Mouse (Mus musculus) Muller cell, postnatal 12 days (primary cell): ENCODE measurements at regions not wholly inside any gene's neighbourhood (a gene's known extent, or its start where the extent isn't known, plus 50 kb on each side); places are given as distances from the start of the nearest gene placed in this dataset.

Experiments used
- DNase-seq: peaks from one replicate; pipeline ENCODE4 v3.0.0-alpha.2; 2015; ENCODE audit errors: inconsistent ontology term

DNA sequence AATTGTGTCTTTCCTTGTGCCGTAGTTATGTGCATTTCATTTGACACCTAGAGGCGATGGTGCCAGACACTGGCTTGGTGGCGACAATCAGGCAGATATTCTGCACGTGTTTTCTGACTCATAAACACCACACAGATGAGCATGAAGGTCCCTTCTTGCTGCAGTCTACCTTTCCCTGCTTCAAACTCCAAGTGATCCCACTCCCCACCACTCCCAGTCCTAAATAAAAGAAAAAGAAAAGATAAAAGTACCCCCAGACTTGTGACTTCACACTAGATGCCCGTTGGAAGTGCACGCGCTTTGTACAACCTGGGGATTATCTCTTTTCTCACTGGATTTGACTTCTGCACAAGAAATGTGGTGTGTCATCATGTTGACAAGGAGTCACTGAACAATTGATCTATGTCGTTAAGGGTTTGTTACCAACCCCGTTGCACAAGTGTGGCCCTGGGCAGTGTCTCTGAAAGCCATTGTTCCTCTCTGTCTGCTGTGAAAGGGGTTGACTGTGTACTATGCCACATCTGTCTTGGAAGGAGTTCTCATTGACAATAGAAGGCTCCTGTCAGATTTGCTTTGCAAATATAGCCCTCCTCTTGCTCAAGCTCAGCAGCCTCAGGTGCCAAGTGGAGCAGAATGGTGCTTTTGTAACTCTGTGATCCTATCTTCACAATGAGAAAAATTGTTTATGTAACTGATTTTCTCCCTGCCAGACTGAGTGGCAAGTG lies 140.1 kb downstream of the Ppp4r2 start:
- no peak for DNase-seq

DNA sequence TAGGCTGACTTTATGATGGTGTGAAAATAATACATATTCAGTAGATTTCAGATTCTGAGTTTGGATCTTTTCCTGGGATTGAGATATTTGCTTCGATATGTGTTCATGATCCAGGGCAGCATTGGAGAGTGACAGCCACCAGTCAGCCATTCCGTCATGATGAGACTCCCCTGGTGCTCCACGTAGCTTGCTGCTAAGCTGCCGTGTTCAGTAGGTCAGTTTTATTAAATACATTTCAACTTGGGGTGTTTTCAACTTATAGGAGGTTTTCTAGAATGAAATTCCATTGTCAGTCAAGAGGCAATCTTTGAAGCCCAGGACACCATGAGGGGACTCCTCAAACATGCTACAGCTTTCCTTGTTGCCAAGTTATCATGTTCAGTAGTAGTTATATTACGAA lies 141.3 kb downstream of the Ppp4r2 start:
- DNase-seq, result no peak

DNA sequence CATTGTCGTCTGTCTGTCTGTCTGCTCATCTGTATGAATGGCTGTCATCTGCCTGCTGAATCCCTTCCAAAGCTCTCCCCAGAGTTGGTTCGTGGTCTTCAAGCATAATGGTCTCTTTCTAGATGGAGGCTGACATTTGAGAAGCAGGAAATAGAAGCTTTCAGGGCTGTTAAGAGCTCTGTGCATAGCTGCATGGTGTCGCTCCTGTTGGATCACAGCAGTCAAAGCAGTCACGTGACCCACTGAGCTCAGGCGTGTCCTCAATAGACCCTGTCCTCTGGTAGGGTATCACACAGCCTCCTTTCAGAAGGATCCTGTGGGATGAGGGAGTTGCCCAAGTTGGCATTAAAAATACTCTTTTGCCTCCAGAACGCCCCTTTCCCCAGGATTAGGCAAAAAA lies 142.4 kb downstream of the Ppp4r2 start:
- no peak for DNase-seq

DNA sequence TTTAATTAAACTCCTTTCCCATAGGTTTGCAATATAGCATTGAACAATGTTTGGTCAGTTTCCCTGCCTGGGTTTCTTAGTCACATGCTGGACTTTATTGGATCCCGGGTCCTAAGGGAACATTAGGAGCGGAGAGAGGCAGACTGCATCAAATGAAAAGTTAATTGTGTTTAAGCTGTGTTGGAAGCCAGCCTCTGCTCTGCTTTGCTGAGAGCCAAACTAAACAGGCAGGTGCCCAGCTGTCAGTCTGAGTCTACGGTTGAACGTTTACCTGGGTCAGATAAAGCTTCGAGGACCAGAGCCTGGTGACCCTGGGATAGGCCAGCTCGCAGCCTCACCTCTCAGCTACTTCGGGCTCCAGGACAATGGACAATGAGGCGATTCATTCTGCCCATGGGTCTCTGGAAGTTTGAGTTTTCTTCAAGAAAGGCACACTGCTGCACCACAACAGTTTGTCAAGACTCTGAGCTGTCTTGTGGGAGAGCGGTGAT lies 143.8 kb downstream of the Ppp4r2 start:
- no peak for DNase-seq

DNA sequence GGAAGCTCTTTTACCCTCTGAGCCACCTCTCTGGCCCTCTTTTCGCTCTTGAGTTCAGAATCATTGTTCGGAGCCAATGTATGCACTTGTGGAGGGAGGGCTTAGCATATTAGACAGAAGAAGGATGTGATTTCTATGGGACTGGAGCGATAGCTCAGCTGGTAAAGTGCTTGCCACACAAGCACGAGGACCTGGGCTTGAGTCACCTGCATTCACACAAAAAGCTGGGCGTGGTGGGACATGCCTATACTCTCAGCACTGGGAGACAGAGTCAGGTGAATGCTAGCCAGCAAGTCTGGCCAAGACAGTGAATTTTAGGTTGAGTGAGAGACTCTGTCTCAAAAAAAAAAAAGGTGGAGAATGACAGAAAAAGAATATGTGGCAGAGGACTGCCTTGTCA lies 144.7 kb downstream of the Ppp4r2 start:
- no peak for DNase-seq

DNA sequence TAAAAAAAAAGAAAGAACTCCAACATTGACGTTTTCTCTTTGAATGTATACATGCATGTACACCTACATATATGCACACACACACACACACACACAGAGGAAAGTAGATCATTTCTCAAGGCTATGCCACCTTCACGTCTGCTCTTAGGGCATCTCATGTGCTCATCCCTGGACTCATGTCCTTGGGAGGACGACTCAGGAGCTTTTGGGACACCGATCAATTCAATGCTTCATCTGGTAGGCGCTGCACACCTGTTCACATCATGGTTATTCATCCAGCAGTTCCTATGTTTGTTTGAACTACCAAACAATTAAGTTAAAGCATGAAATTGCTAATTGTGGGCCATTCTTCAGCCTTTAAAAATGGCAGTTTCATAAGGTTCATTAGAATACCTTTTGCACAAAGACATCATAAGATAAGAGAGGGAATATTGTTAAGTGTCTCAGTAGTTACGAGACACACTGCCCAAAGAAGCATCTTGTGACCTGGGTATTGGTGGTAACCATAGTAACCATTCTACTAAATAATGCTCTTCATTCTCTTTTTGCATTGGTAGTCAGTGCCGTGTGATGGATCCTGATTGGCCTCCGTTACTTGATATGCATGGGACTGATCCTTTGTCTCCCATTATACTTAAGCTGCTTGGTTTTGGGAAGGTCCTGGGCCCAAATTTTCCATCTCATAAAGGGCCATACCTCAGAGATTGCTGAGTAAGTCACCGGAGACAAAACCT lies 145.5 kb downstream of the Ppp4r2 start:
- DNase-seq, result no peak

DNA sequence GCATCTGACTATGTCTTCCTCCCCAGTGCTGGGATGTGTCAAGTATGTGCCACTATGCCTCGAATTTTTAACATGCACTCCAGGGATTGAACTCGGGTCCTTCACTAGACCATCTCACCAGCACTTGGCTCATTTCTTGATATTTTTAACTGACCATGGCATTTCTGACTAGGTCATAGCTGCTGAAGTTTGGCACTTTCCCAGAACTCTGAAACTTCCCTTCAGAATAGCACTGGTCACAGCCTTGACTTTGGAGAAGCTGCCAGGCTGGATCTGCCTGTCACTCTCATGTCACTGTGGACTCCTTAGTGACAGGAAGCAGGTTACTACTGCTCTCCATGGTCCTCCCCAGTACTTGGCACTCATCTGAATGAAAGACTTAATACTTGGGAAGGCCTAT lies 146.7 kb downstream of the Ppp4r2 start:
- no peak for DNase-seq

DNA sequence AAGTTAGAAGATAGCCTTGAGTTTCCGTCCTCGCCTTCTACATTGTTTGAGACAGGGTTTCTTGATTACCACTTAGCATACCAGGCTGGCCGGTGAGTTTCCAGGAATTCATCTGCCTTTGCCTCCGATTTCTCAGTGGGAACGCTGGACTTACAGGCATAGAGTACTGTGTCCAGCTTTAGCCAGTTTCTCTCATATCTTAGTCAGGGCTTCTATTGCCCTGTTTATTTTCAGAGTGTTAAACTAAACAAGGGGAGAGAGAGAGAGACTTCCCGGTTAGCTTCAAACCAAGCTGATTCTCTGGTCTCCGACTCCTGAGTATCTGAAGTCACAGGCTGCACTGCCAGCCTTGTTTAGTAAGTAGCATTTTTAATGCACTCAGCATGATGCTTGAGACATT lies 151.4 kb downstream of the Ppp4r2 start:
- DNase-seq, result no peak

DNA sequence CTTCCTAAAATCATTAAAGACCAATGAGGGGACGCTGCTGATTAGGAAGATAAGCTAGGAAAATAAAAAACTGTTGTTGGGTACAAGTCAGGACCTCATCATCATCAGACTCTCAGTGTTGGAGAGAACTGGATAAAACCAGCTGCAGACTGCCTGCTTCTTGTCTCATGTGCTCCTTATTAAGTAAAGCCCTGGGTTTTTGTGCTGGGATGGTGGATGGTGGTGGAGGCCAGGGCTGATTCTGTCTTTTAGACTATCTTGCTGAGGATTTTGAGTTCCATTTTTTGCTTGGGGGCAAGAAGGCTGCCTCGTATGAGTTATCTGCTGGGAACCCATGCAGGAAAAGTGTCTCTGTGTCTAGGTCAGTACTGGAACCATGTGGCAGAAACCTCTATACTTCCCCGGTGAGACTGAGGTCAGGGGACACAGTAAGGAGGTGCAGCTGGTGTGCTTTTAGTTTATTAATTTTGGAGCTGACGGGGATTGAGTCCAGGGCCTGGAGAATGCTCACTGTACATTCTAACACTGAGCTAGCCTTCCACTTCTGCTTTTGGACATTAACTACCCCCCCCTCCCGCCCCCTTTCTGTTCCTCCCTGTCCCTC lies 152.0 kb downstream of the Ppp4r2 start:
- DNase-seq, result no peak

DNA sequence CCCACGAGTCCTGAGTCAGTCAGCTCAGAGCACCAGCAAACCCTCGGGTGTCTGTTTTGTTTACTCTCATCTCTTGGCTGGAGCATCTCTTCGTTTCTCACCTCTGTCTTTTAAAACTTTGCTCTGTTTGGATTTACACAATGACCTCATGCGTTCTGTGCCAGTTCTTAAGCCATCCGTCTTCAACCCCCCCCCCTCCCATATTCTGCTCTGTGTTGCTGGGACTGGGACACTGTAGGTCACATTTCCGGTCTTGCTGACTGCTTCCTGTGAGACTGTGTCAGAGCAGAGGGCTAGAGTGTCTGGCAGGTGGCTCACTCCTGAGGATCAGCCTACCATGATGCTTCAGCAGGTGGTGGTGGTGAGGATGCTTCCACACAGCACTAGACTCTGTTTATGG lies 155.1 kb downstream of the Ppp4r2 start:
- DNase-seq, result no peak

DNA sequence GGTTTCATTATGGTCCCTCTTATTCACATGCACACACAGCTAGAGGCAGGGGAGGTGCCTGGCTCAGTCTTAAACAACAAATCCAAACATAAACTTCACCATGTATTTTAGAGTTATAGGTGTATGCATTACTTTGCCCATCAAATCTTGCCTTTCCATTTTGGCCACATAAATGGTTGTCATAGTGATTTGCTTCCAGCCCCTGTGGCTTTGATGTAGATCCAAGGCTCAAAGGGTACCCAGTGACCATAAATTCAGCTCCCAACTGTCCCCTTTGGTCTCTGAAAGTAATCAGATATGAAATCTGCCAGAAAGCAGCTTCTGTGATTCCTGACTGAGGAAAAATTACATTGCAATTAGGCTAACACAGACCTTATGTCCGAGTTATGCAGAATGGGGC lies 160.0 kb downstream of the Ppp4r2 start:
- DNase-seq, result no peak

DNA sequence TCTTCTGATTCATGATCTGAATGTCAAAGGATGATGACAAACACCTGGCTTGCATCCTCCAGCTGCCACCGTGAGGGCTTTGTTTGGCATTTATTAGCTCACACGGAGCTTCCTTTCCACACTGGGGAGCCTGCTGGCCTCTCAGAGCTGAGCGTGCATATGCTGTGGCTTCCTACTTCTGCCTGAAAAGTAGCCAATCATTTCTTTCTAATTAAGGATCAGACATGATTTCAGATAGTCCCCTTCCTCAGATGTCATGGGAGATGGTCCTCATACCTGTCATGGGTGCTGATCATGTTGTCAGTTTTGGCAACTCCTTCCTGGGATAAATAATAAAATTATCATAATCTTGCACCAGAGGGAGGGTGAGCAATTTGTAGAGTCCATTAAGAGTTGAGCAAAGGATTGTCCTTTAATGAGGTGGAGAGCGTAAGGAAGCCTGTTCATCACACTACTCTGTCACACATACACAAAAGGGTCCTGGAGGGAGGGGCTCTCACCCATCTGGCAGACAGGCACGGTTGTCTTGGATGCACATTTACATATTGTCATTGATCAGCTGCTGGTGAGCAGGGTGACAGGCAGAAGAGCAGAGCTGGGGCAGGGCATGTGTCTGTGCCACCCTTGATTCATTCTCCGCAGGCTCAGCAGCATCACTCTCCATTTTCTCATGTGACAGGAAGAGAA lies 162.6 kb downstream of the Ppp4r2 start:
- DNase-seq, result no peak

DNA sequence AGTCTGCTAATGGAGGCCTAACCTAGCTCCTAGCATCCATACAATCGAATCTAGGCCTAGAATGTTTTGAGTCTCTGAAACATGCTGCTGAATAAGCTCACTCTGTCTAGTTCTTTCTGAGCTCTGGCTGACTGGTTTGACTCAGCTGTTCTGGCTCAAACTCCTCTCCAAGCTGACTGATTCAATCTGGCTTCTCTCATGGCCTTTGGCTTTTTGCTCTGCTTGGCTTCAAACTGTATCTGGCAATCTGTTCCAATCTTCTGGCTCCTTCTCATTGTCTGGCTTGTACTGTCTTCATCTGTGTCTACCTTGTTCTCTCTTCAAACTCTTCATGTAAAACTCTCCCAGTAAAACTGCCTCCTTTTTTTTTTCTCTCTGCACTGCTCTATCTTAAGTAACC lies 164.9 kb downstream of the Ppp4r2 start:
- DNase-seq, result no peak

DNA sequence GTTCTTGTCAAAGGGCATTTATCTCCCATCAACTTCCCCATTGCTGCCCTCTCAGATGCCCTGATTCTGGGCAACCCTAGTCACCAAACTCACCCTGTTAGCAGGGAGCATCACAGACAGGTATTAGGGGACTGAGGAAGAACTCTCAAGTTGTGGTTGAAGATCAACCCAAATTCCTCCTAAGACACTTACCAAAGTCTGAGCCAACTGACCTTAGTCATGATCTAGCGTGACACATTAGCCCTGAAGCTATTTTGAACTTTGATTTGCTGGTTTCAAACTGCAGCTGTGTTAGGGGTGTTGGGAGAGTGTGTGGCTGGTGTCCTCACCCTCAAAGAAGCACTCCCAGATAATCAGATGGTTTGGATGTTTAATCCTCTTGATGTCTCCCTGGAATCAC lies 170.5 kb downstream of the Ppp4r2 start:
- DNase-seq, result no peak

DNA sequence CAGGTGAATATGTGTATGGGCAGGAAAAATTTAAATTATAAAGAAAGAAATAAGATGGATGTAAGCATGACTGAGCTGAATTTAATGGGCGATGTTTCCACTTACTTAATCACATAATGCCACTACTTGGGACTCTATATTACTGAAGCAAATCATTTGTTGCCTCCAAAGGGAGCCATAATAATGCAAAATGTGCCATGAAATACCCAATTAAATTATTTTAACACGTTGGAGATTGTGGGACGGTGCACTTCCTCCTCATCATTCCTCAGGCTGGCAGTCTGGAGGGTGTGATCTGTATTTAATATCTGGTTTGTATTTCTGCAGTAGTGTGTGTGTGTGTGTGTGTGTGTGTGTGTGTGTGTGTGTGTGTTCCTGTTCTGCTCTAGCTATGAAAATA lies 188.2 kb downstream of the Ppp4r2 start:
- no peak for DNase-seq

DNA sequence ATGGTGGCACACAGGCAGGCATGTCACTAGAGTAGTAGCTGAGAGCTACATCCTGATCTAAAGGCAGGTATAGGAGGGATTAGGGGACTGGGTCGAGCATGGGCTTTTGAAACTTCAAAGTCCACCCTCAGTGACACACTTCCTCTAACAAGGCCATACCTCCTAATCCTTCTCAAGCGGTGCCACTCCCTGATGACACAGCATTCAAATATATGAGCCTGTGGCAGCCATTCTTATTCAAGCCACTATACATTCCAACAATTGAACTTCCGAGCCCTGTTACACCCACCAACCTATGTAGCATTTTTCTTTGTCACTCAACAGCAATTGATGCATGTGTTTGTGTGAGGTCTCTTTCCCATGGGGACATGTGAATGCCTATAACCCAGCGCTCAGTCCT lies 192.4 kb downstream of the Ppp4r2 start:
- no peak for DNase-seq

DNA sequence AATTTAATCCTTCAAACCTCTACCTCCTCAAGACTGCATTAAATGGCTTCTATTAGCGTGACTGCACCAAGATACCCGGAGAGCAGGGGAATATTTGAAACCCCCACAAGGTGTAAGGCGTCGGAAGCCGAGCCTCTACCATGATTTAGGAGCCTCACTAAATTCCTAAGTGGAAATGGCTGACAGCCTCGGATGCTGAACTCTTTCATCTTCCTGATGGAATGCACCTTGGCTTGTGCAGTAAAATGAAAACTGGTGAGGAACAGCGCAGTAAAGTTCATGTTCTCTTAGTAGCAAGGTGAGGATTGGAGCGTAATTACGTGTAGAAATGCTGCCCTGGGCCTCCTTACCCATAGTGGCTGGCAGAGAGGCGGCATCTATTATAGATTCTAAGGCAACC lies 194.0 kb downstream of the Ppp4r2 start:
- no peak for DNase-seq

DNA sequence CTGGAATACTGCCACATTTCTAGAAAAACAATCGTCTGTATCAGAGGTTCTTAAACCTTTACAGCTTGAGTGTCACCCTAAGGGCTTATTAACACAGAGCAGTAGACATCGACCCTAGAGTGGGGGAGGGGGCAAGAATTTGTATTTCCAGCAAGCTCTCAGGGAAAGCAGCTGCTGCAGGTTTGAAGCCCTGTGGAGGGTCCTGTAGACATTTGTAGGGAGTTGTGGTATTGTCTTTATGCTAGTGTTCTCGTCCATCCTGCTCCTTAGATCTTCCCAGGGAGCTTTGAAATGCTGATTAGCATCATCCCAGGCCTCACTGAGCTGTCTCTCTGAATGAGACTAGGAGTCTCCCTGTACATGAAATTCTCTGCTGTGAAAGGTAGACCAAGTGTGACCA lies 196.0 kb downstream of the Ppp4r2 start:
- no peak for DNase-seq

DNA sequence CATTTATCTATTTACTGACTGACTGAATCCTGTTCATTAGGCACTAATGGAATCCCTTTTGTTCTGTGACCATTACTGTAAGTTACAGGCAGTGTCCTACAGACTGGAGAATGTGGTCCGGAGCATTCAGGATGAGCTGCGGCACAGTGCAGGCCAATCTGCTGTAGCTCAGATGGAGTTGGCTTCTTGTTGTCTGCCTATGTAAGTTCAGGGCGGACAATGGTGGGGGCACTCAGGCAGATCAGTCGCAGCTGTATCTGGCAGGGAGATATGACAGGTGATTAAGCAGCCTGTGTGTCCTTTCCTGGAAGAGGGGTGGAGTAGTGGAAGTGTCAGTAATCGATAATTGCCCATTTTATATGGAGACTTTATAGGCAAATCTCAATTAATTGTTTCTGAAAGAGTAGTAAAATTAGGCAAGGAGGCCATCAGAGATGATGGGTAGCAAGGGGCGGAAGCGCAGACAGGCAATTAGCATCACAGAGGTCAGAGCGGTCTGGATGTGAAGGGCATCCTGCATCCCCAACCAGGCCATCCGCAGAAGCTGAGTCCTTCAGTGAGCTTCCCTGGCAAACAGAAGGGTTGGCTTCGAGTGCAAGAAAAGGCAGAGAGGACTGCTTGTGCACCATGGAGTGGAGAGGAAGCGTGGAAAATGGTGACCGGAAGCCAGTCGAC lies 197.2 kb downstream of the Ppp4r2 start:
- no peak for DNase-seq

DNA sequence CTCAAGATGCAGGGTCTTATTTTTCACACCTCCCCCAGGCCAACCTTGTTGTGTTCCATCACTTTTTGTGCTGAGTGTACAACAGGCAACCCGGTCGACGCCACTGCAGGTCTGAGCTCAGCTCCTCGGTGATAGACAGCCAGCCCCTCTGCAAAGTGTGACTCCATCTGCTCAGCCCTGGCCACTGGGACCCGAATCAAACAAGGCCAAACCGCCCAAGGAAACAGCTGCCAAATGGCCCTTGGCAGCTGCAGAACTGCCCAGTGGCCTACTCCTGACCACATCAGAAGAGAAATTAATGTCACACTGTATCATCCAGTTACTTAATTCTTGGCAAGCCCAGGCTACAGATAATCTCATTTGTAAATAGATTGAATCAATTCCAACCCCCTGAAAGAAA lies 213.3 kb downstream of the Ppp4r2 start:
- peak; percentile 73 for DNase-seq

DNA sequence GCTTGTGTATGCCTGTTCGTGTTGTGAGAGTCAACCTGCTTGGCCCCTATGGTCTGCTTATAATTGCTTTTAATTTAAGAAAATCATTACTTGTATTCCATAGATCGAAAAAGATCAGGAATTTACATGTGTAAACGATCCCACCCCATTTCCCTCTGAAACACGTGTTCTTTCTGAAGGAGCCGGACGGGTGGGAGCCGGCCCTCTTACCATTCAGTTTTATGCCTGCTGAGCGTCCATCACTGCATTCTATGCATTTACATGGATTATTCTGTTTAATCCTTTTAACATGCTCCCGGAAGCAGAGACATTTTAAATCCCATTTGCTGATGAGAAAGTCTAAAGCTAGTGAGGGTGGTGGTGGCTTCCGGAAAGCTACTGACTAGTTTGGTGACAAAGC lies 213.8 kb downstream of the Ppp4r2 start:
- no peak for DNase-seq

DNA sequence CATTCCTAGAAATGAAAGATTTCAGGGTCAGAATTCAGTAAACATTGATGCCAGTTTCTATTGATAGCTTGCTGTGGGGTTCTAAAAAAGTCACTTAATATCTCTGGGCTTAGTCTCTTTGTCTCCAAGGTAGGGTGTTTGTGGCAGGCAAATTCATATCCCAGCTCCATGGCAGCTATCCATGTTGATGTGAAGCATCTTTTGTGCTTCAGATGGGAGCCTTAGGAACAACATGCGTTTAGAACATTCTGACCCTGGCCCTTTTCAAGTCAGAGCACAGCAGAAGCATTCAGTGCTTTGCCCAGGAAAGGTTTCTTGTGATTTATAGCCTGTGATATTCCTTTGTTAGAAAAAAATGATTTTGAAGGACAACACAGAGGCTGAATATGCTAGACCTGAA lies 215.0 kb downstream of the Ppp4r2 start:
- no peak for DNase-seq
